Mouse (Mus musculus) heart, embryonic 15.5 days (tissue): ENCODE data around the gene Cntfr. TPM values are rescaled to one million over a fixed set of nuclear protein-coding genes. Genes with fewer than 3 reads are reported as not detected.

Experiments used
- ATAC-seq: fragments of 200-750 bp; cut with Nextera tagmentation; replicated peaks from 2 replicates; pipeline ENCODE4 v1.8.0; 2017; ENCODE audit warnings: low read depth, moderate TSS enrichment; ENCODE audit not compliant: insufficient number of reproducible peaks, insufficient read depth, low FRiP score
- H3K27ac ChIP-seq: fragments of 300-500 bp; sonication (generic); 2 replicates; pipeline ENCODE4 v1.5.1; 2015; ENCODE audit warnings: mild to moderate bottlenecking, inconsistent platforms
- H3K27me3 ChIP-seq: fragments of 300-500 bp; sonication (generic); 2 replicates; pipeline ENCODE4 v1.6.1; 2015; ENCODE audit warnings: inconsistent platforms
- H3K36me3 ChIP-seq: fragments of 300-500 bp; sonication (generic); 2 replicates; pipeline ENCODE4 v1.6.1; 2015; ENCODE audit warnings: mild to moderate bottlenecking, inconsistent platforms
- H3K4me1 ChIP-seq: fragments of 300-500 bp; sonication (generic); replicated peaks from 2 replicates; pipeline ENCODE4 v1.6.1; 2015; ENCODE audit warnings: inconsistent platforms
- H3K4me2 ChIP-seq: fragments of 300-500 bp; sonication (generic); 2 replicates; pipeline ENCODE4 v1.6.1; 2015; ENCODE audit warnings: inconsistent platforms, mild to moderate bottlenecking, moderate library complexity
- H3K4me3 ChIP-seq: fragments of 300-500 bp; sonication (generic); 2 replicates; pipeline ENCODE4 v1.5.1; 2015; ENCODE audit warnings: mild to moderate bottlenecking, inconsistent platforms
- H3K9ac ChIP-seq: fragments of 300-500 bp; sonication (generic); 2 replicates; pipeline ENCODE4 v1.6.1; 2015; ENCODE audit warnings: mild to moderate bottlenecking, inconsistent platforms
- H3K9me3 ChIP-seq: fragments of 300-500 bp; sonication (generic); replicated peaks from 2 replicates; pipeline ENCODE4 v1.6.1; 2016; ENCODE audit warnings: inconsistent platforms
- WGBS: fragments of 180-500 bp; shearing (Covaris S2); methylation state at CpG from one replicate; pipeline ENCODE4 v1.1.7; 2015; ENCODE audit warnings: mixed read lengths; 5-methylcytosine and 5-hydroxymethylcytosine counted together
- polyA plus RNA-seq: library from polyadenylated mRNA; unstranded; fragments of >200 nt; fragmentation: Nextera tagmentation; extraction: Ambion mirVana; gene quantifications from 2 replicates; pipeline ENCODE4 v1.2.1, GENCODE M21; 2015

Gene Cntfr
- polyA plus RNA-seq, 1 experiment from 2014 or later, result 2.0 TPM

- Histone ChIP-seq H3K4me2 (no peak overlapping the region), H3K9me3 (no peaks in the 10 kb centered on the region), H3K4me1 (peaks cover 36% of the 10 kb centered on the region), H3K4me3 (no peak overlapping the region), H3K27me3 (peaks cover 60% of the 10 kb centered on the region), H3K27ac (no peak overlapping the region), H3K9ac (no peak overlapping the region), H3K36me3 (no peaks in the 10 kb centered on the region)
- ATAC-seq, result no peak; the same call in 1 of the 2 replicates
- WGBS, result 30% methylated on average over 11 of the region's 11 CpGs
Observed at GRCm38 (mm10) chr4:41660851-41661430, 35.9 kb downstream of the Cntfr start.

- Histone ChIP-seq H3K4me3 (no peak overlapping the region), H3K36me3 (no peaks in the 10 kb centered on the region), H3K27ac (no peak overlapping the region), H3K9ac (no peak overlapping the region), H3K9me3 (no peaks in the 10 kb centered on the region), H3K4me2 (no peak overlapping the region), H3K27me3 (peaks cover 61% of the 10 kb centered on the region), H3K4me1 (peaks cover 24% of the 10 kb centered on the region)
- 63% methylated on average over 13 of the region's 13 CpGs for WGBS
- no peak for ATAC-seq
Observed at GRCm38 (mm10) chr4:41659556-41659955, 37.3 kb downstream of the Cntfr start.

- Histone ChIP-seq H3K9me3 (no peaks in the 10 kb centered on the region), H3K9ac (no peak overlapping the region), H3K36me3 (no peaks in the 10 kb centered on the region), H3K27me3 (peaks cover 54% of the 10 kb centered on the region), H3K4me2 (no peak overlapping the region), H3K4me1 (peaks cover 18% of the 10 kb centered on the region), H3K4me3 (no peak overlapping the region), H3K27ac (no peak overlapping the region)
- peak; percentile 24; the same call in 1 of the 2 replicates for ATAC-seq
- 19% methylated on average over 25 of the region's 25 CpGs for WGBS
Observed at GRCm38 (mm10) chr4:41658566-41659384, 38.1 kb downstream of the Cntfr start.

GRCm38 (mm10) chr4:41655525-41655924 lies 41.4 kb downstream of the Cntfr start:
- H3K9ac ChIP-seq, result no peak overlapping the region
- 0 out of 2 replicates have a peak, but pooled peaks cover 6% of the 10 kb centered on the region for H3K4me1 ChIP-seq
- no peak for ATAC-seq
- no peaks in the 10 kb centered on the region for H3K9me3 ChIP-seq
- no peak overlapping the region for H3K4me3 ChIP-seq
- H3K36me3 ChIP-seq, result no peaks in the 10 kb centered on the region
- H3K27me3 ChIP-seq, result peaks cover 34% of the 10 kb centered on the region
- no peak overlapping the region for H3K4me2 ChIP-seq
- no peak overlapping the region for H3K27ac ChIP-seq
- 85% methylated on average over 2 of the region's 2 CpGs for WGBS

GRCm38 (mm10) chr4:41654217-41654616 lies 42.7 kb downstream of the Cntfr start:
- Histone ChIP-seq H3K27me3 (peaks cover 27% of the 10 kb centered on the region), H3K36me3 (no peaks in the 10 kb centered on the region), H3K9ac (no peak overlapping the region), H3K4me2 (no peak overlapping the region), H3K27ac (no peak overlapping the region), H3K4me3 (no peak overlapping the region), H3K9me3 (no peaks in the 10 kb centered on the region), H3K4me1 (0 out of 2 replicates have a peak, but pooled peaks cover 6% of the 10 kb centered on the region)
- ATAC-seq, result no peak
- WGBS, result 15% methylated on average over 7 of the region's 7 CpGs

- Histone ChIP-seq H3K4me1 (0 out of 2 replicates have a peak, but pooled peaks cover 3% of the 10 kb centered on the region), H3K4me3 (no peak overlapping the region), H3K9me3 (no peaks in the 10 kb centered on the region), H3K27me3 (peaks cover 24% of the 10 kb centered on the region), H3K27ac (no peak overlapping the region), H3K36me3 (no peaks in the 10 kb centered on the region), H3K4me2 (no peak overlapping the region), H3K9ac (no peak overlapping the region)
- 47% methylated on average over 6 of the region's 6 CpGs for WGBS
- ATAC-seq, result no peak
Observed at GRCm38 (mm10) chr4:41653730-41654129, 43.2 kb downstream of the Cntfr start.

GRCm38 (mm10) chr4:41653296-41653695 lies 43.6 kb downstream of the Cntfr start:
- ATAC-seq, result no peak
- WGBS, result 45% methylated on average over 6 of the region's 6 CpGs

GRCm38 (mm10) chr4:41648627-41649026 lies 48.3 kb downstream of the Cntfr start:
- WGBS, result 57% methylated on average over 7 of the region's 7 CpGs
- no peak overlapping the region for H3K27ac ChIP-seq

More at GRCm38 (mm10) chr4:41653296-41653695, 43.6 kb downstream of the Cntfr start:
- Histone ChIP-seq H3K27ac (no peak overlapping the region), H3K9me3 (no peaks in the 10 kb centered on the region), H3K27me3 (peaks cover 21% of the 10 kb centered on the region), H3K4me1 (no peaks in the 10 kb centered on the region), H3K4me2 (no peak overlapping the region), H3K9ac (no peak overlapping the region), H3K4me3 (no peak overlapping the region), H3K36me3 (no peaks in the 10 kb centered on the region)

GRCm38 (mm10) chr4:41648157-41648556 lies 48.7 kb downstream of the Cntfr start:
- H3K4me1 ChIP-seq, result no peaks in the 10 kb centered on the region
- no peak for ATAC-seq
- 66% methylated on average over 4 of the region's 4 CpGs for WGBS
- H3K9ac ChIP-seq, result no peak overlapping the region
- no peak overlapping the region for H3K27ac ChIP-seq
- H3K9me3 ChIP-seq, result no peaks in the 10 kb centered on the region
- H3K36me3 ChIP-seq, result no peaks in the 10 kb centered on the region
- H3K27me3 ChIP-seq, result no peaks in the 10 kb centered on the region
- no peak overlapping the region for H3K4me2 ChIP-seq
- no peak overlapping the region for H3K4me3 ChIP-seq

More at GRCm38 (mm10) chr4:41648627-41649026, 48.3 kb downstream of the Cntfr start:
- ATAC-seq, result no peak
- Histone ChIP-seq H3K27me3 (no peaks in the 10 kb centered on the region), H3K36me3 (no peaks in the 10 kb centered on the region), H3K9ac (no peak overlapping the region), H3K9me3 (no peaks in the 10 kb centered on the region), H3K4me3 (no peak overlapping the region), H3K4me2 (no peak overlapping the region), H3K4me1 (no peaks in the 10 kb centered on the region)

GRCm38 (mm10) chr4:41645488-41645887 lies 51.4 kb downstream of the Cntfr start:
- WGBS, result 17% methylated on average over 5 of the region's 5 CpGs
- Histone ChIP-seq H3K27me3 (no peaks in the 10 kb centered on the region), H3K9me3 (no peaks in the 10 kb centered on the region), H3K4me2 (no peak overlapping the region), H3K9ac (0 out of 2 replicates have a peak overlapping the region, but pooled peaks have one; percentile 6), H3K4me3 (no peak overlapping the region), H3K4me1 (no peaks in the 10 kb centered on the region), H3K36me3 (no peaks in the 10 kb centered on the region), H3K27ac (no peak overlapping the region)
- ATAC-seq, result no peak

GRCm38 (mm10) chr4:41641199-41641822 lies 55.6 kb downstream of the Cntfr start:
- peaks cover 9% of the 10 kb centered on the region for H3K27me3 ChIP-seq
- H3K4me1 ChIP-seq, result peaks cover 10% of the 10 kb centered on the region
- no peak overlapping the region for H3K9ac ChIP-seq
- H3K4me3 ChIP-seq, result no peak overlapping the region
- ATAC-seq, result no peak
- H3K27ac ChIP-seq, result no peak overlapping the region
- WGBS, result 85% methylated on average over 6 of the region's 6 CpGs
- H3K36me3 ChIP-seq, result no peaks in the 10 kb centered on the region
- no peaks in the 10 kb centered on the region for H3K9me3 ChIP-seq
- H3K4me2 ChIP-seq, result no peak overlapping the region
